Mouse (Mus musculus) adrenal gland, adult (tissue): Measurements from ENCODE around the gene Gpsm3.

Experiments used
- DNase-seq, 2 experiments: peaks; one replicate each; pipeline ENCODE4 v3.0.0; 2022 to 2023; ENCODE audit warnings: low spot score in 1 of 2; ENCODE audit not compliant: inconsistent age in 2 of 2

Gpsm3 gene

GRCm38 (mm10) chr17:34601796-34602195, 12.2 kb downstream of the Gpsm3 start:
- peak; percentile 30 to 56 for DNase-seq

- peak; percentile 98 to 99 for DNase-seq
Observed at GRCm38 (mm10) chr17:34603375-34604060, 13.9 kb downstream of the Gpsm3 start, which contains the start of gene Rnf5. TSS of gene Rnf5 (minus strand) at chr17:34603690.

- DNase-seq = peak; percentile 99
Observed at GRCm38 (mm10) chr17:34604061-34604508, 14.5 kb downstream of the Gpsm3 start, which contains the start of gene Agpat1. TSS of gene Agpat1 (plus strand) at chr17:34604262.

GRCm38 (mm10) chr17:34604511-34605237, 15.1 kb downstream of the Gpsm3 start:
- DNase-seq = peak; percentile 82 to 94

GRCm38 (mm10) chr17:34605609-34606008, 16.0 kb downstream of the Gpsm3 start:
- peak; percentile 98 to 99 for DNase-seq

- DNase-seq = peak; percentile 52 to 69
Observed at GRCm38 (mm10) chr17:34606186-34607039, 16.8 kb downstream of the Gpsm3 start.

- DNase-seq = peak in 1 of 2 experiments; percentile 24
Observed at GRCm38 (mm10) chr17:34607997-34608396, 18.4 kb downstream of the Gpsm3 start.

- no peak for DNase-seq
Observed at GRCm38 (mm10) chr17:34611050-34611449, 21.4 kb downstream of the Gpsm3 start.

- no peak for DNase-seq
Observed at GRCm38 (mm10) chr17:34613054-34613645, 23.5 kb downstream of the Gpsm3 start.

GRCm38 (mm10) chr17:34613830-34614229, 24.2 kb downstream of the Gpsm3 start:
- no peak for DNase-seq

- DNase-seq = no peak
Observed at GRCm38 (mm10) chr17:34615871-34616270, 26.3 kb downstream of the Gpsm3 start, which contains the start of gene Egfl8. TSS of gene Egfl8 (minus strand) at chr17:34615971.

- peak; percentile 74 to 93 for DNase-seq
Observed at GRCm38 (mm10) chr17:34618999-34619398, 29.4 kb downstream of the Gpsm3 start.

- DNase-seq = no peak
Observed at GRCm38 (mm10) chr17:34621006-34621405, 31.4 kb downstream of the Gpsm3 start.

- DNase-seq = no peak
Observed at GRCm38 (mm10) chr17:34623161-34623560, 33.6 kb downstream of the Gpsm3 start.

GRCm38 (mm10) chr17:34624981-34625380, 35.4 kb downstream of the Gpsm3 start:
- DNase-seq = no peak

GRCm38 (mm10) chr17:34626062-34626772, 36.6 kb downstream of the Gpsm3 start:
- no peak for DNase-seq

GRCm38 (mm10) chr17:34626773-34627092, 37.1 kb downstream of the Gpsm3 start:
- no peak for DNase-seq

GRCm38 (mm10) chr17:34627093-34627942, 37.7 kb downstream of the Gpsm3 start:
- peak; percentile 92 to 97 for DNase-seq

GRCm38 (mm10) chr17:34627943-34628643, 38.5 kb downstream of the Gpsm3 start, which contains the start of gene Ppt2:
TSS of gene Ppt2 (minus strand) at chr17:34628510.
- peak; percentile 75 to 93 for DNase-seq
